Mouse (Mus musculus) liver, embryonic 14.5 days (tissue): ENCODE data around the gene Lima1.

Experiments
- CTCF ChIP-seq: IDR thresholded peaks from 2 replicates; pipeline ENCODE4 v1.5.1; 2016; ENCODE audit warnings: antibody characterized with exemption, low read depth, control low read depth
- EP300 ChIP-seq: IDR thresholded peaks from 2 replicates; pipeline ENCODE4 v1.6.1; 2016; ENCODE audit warnings: antibody characterized with exemption, low read depth

GRCm38 (mm10) chr15:99768761-99769160 lies 106.5 kb downstream of the Lima1 start:
- TF ChIP-seq CTCF (no peak), EP300 (no peak)
